Mouse (Mus musculus) bone marrow macrophage, adult 2 months (primary cell): ENCODE data around the gene Trpm2.
"Not testable (repeated sequence)": the region's sequence is repeated elsewhere in the genome, so short reads cannot be mapped to it uniquely, and the experiment has no call there.

Experiments
- CTCF ChIP-seq: IDR thresholded peaks from 2 replicates; pipeline ENCODE4 v1.5.1; 2012; ENCODE audit warnings: low read depth, mild to moderate bottlenecking, low read length, moderate library complexity
- POLR2A ChIP-seq: IDR thresholded peaks from 2 replicates; pipeline ENCODE4 v1.6.1; 2012; ENCODE audit warnings: mild to moderate bottlenecking, low read depth, low read length, borderline replicate concordance

DNA sequence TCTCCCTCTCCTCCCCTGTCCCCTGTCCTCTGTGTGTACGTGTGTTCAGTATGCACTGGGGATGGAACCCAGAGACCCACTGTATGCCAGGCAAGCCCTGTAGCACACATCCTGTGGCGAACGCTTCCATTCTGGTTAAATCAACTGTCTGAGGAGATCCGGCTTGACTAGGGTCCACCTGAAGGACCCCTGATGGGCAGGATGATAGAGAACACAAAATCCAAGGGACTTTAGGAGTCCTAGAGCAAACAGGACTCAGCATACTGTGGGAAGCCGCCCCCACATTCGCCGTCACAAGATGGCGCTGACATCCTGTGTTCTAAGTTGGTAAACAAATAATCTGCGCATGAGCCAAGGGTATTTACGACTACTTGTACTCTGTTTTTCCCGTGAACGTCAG lies 19.9 kb downstream of the Trpm2 start:
- TF ChIP-seq CTCF, POLR2A: not testable (repeated sequence)
